Mouse (Mus musculus) heart, embryonic 14.5 days (tissue): ENCODE results near the gene Kcnj11. TPM values are rescaled to one million over a fixed set of nuclear protein-coding genes. Genes with fewer than 3 reads are reported as not detected.

ENCODE experiments used
- ATAC-seq: fragments of 200-750 bp; cut with Nextera tagmentation; 2 replicates; pipeline ENCODE4 v1.8.0; 2017; ENCODE audit warnings: low read depth, moderate TSS enrichment; ENCODE audit not compliant: insufficient number of reproducible peaks, insufficient read depth, low FRiP score
- H3K27ac ChIP-seq, 2 experiments: fragments of 200-500 bp in 1 of 2; fragments of 300-500 bp in 1 of 2; sonication (generic) in 1 of 2; replicated peaks in 1 of 2; 2 replicates each; pipeline ENCODE4 v1.5.1; 2012 to 2014; ENCODE audit warnings: low read depth in 2 of 2, low read length in 2 of 2, control low read depth in 1 of 2, mild to moderate bottlenecking in 1 of 2, mixed read lengths in 1 of 2; ENCODE audit not compliant: control insufficient read depth in 1 of 2, insufficient read depth in 1 of 2
- H3K27me3 ChIP-seq: fragments of 300-500 bp; sonication (generic); 2 replicates; pipeline ENCODE4 v1.6.1; 2014; ENCODE audit warnings: mild to moderate bottlenecking, low read length, control low read depth; ENCODE audit not compliant: control insufficient read depth, insufficient read depth
- H3K36me3 ChIP-seq: fragments of 300-500 bp; sonication (generic); 2 replicates; pipeline ENCODE4 v1.6.1; 2014; ENCODE audit warnings: mild to moderate bottlenecking, control low read depth, low read length, mixed read lengths; ENCODE audit not compliant: control insufficient read depth, insufficient read depth
- H3K4me1 ChIP-seq, 2 experiments: fragments of 200-500 bp in 1 of 2; fragments of 300-500 bp in 1 of 2; sonication (generic) in 1 of 2; 2 replicates each; pipeline ENCODE4 v1.6.1; 2012 to 2014; ENCODE audit warnings: low read length in 2 of 2, control low read depth in 1 of 2, mixed read lengths in 1 of 2; ENCODE audit not compliant: control insufficient read depth in 2 of 2, insufficient read depth in 2 of 2
- H3K4me2 ChIP-seq: fragments of 300-500 bp; sonication (generic); 2 replicates; pipeline ENCODE4 v1.6.1; 2014; ENCODE audit warnings: mild to moderate bottlenecking, low read length
- H3K4me3 ChIP-seq, 2 experiments: fragments of 200-500 bp in 1 of 2; fragments of 300-500 bp in 1 of 2; sonication (generic) in 1 of 2; 2 replicates each; pipeline ENCODE4 v1.5.1; 2012 to 2014; ENCODE audit warnings: low read length in 2 of 2, mild to moderate bottlenecking in 2 of 2, control low read depth in 1 of 2, low read depth in 1 of 2, moderate library complexity in 1 of 2; ENCODE audit not compliant: control insufficient read depth in 1 of 2, insufficient read depth in 1 of 2
- H3K9ac ChIP-seq: fragments of 300-500 bp; sonication (generic); 2 replicates; pipeline ENCODE4 v1.6.1; 2014; ENCODE audit warnings: mild to moderate bottlenecking, low read length
- H3K9me3 ChIP-seq: fragments of 300-500 bp; sonication (generic); 2 replicates; pipeline ENCODE4 v1.6.1; 2016; ENCODE audit warnings: low read length, control low read depth; ENCODE audit not compliant: control insufficient read depth
- WGBS: fragments of 180-500 bp; shearing (Covaris S2); extraction: QIAGEN DNeasy Blood & Tissue Kit; methylation state at CpG from one replicate; pipeline ENCODE4 v1.1.7; 2014; 5-methylcytosine and 5-hydroxymethylcytosine counted together
- polyA plus RNA-seq: library from polyadenylated mRNA; unstranded; fragments of >200 nt; fragmentation: Nextera tagmentation; extraction: Ambion mirVana; gene quantifications from 2 replicates; pipeline ENCODE4 v1.2.1, GENCODE M21; 2014

The Kcnj11 gene
- polyA plus RNA-seq, 1 experiment from 2014 or later, result 8.0 TPM

DNA sequence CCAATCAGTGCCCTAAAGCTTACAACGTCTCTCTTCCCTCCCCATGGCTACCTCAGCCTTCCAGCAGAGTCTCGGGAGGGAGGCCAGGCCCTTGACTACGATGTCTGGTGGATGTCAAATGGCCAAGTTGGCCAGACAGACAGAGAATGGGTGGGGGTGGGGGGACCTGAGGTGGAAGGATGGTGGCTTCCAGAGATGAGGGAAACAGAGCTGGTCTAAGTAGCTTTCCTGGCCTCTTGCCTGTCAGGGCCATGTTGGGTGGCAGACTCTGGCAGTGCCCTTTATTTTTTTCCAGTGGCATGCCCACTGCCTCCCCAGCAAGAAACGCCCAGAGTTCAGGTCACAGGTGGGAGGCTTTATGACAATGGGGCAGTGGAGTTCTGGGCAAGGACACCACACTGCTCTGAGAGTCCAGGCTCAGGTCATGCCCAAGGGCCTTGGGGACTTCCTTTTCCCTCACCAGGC is 3.2 kb downstream of the Kcnj11 start:
- H3K9ac ChIP-seq, result peak overlapping the region; percentile 72
- 23% methylated on average over 4 of the region's 4 CpGs for WGBS

DNA sequence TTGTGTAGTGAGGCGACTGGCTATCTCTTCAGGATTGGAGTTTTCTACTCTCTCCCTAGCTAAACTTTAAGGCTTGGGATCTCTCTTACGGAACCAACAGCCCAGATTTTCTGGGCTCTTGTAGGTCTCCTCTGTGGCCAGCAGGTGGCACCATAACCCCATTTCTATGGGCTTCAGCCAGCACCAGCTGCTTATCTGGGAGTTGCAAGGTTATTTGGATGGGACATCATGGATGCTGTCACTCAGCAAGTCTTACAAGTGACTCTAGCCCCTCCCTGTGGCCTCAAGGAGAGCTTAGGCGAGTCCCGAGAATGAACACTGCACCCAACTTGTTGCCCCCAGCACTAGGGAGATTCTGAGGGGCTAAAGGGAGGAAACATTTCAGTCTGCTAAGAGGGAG is 4.4 kb downstream of the Kcnj11 start:
- Histone ChIP-seq H3K4me3 (peak overlapping the region in 1 of 2 experiments; percentile 5; a peak in 1 of 4 replicates), H3K36me3 (no peaks in the 10 kb centered on the region), H3K4me1 (peaks cover 16 to 35% of the 10 kb centered on the region in 2 experiments), H3K9ac (peak overlapping the region; percentile 72), H3K27ac (peak overlapping the region; percentile 1 to 97; a peak in 2 of 4 replicates), H3K9me3 (no peaks in the 10 kb centered on the region), H3K27me3 (peaks cover 7% of the 10 kb centered on the region; the same call in 1 of the 2 replicates), H3K4me2 (peak overlapping the region; percentile 68)
- WGBS, result 2% methylated on average over 4 of the region's 4 CpGs
- ATAC-seq, result no peak

More for the DNA sequence above, 3.2 kb downstream of the Kcnj11 start:
- Histone ChIP-seq H3K27ac (peak overlapping the region; percentile 97 to 98), H3K9me3 (no peaks in the 10 kb centered on the region), H3K4me2 (peak overlapping the region; percentile 68), H3K27me3 (peaks cover 7% of the 10 kb centered on the region; the same call in 1 of the 2 replicates), H3K4me1 (peaks cover 16 to 35% of the 10 kb centered on the region in 2 experiments), H3K36me3 (no peaks in the 10 kb centered on the region), H3K4me3 (peak overlapping the region; percentile 38 to 49)
- ATAC-seq, result no peak

DNA sequence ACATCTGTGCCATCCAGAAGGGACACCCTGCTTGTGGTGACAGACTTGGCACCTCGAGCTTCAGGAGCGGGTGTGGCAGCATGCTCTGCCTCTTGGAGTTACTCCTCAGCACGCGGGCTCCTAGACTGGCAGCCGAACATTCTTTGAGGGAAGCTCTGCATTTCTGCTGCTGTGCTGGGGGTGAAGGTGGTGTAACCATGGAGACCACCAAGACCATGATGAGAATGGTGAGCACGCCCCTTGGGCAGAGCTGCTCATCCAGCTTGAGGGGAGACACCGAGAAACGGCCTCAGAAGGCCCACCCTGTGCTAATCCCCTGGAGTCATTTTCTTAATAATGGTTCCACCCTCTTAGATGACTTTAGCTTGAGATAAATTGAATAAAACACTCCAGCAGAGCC is 7.8 kb downstream of the Kcnj11 start:
- Histone ChIP-seq H3K9me3 (peaks cover 6% of the 10 kb centered on the region; the same call in 1 of the 2 replicates), H3K4me1 (peaks cover 11 to 17% of the 10 kb centered on the region in 2 experiments), H3K27ac (no peak overlapping the region), H3K4me3 (no peak overlapping the region), H3K27me3 (no peaks in the 10 kb centered on the region), H3K9ac (no peak overlapping the region), H3K36me3 (no peaks in the 10 kb centered on the region), H3K4me2 (no peak overlapping the region)
- ATAC-seq, result no peak
- WGBS, result 59% methylated on average over 8 of the region's 8 CpGs

DNA sequence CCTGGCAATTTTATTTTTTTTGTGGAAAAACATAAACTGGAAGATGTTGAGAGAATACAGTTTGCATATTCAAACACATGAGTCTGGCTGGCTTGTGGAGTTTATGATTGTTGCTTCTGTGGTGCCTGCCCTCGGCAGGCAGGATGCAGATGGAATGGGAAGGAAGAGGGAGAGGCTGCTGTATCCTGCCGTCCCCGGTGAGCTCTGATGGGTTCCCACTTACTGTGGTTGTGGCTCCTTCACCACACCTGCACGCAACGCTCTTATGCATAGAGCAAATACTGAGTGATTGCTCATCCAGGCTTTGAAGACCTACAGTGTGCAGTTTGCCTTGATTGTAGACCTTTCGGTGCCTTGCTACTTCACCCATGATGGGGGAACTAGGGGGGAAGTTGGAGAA is 12.3 kb downstream of the Kcnj11 start:
- no peak overlapping the region for H3K4me3 ChIP-seq
- ATAC-seq, result no peak
- no peak overlapping the region for H3K27ac ChIP-seq
- H3K9ac ChIP-seq, result no peak overlapping the region
- no peak overlapping the region for H3K4me2 ChIP-seq
- H3K36me3 ChIP-seq, result peaks cover 11% of the 10 kb centered on the region; the same call in 1 of the 2 replicates
- peaks cover 6% of the 10 kb centered on the region; the same call in 1 of the 2 replicates for H3K9me3 ChIP-seq
- no peaks in the 10 kb centered on the region for H3K27me3 ChIP-seq
- WGBS, result 76% methylated on average over 6 of the region's 6 CpGs
- peaks cover 9 to 13% of the 10 kb centered on the region in 2 experiments for H3K4me1 ChIP-seq

DNA sequence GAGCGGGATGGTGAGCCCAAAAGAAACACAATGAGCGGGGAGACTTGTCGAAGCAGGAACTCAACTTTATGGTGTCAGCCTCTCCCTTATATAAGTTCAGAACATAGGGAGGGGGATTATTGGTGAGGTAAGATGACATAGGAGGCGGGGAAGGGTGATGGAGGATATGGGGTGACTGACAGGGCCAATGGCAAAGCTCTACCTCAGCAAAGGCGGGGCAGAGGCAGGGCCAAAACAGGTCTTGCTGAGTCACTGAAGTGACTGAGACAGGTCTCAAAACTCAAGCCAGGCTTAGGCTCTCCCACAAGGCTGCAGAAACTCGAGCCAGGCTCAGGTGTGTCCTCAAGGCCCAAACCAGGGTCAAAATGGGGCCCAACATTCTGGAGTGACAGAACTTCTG is 14.2 kb downstream of the Kcnj11 start:
- no peak for ATAC-seq
- Histone ChIP-seq H3K27ac (no peak overlapping the region), H3K27me3 (no peaks in the 10 kb centered on the region), H3K4me3 (no peak overlapping the region), H3K36me3 (peaks cover 26% of the 10 kb centered on the region), H3K9ac (no peak overlapping the region), H3K9me3 (peaks cover 6% of the 10 kb centered on the region; the same call in 1 of the 2 replicates), H3K4me1 (peaks cover 16 to 22% of the 10 kb centered on the region in 2 experiments), H3K4me2 (no peak overlapping the region)
- WGBS, result 85% methylated on average over 6 of the region's 6 CpGs

DNA sequence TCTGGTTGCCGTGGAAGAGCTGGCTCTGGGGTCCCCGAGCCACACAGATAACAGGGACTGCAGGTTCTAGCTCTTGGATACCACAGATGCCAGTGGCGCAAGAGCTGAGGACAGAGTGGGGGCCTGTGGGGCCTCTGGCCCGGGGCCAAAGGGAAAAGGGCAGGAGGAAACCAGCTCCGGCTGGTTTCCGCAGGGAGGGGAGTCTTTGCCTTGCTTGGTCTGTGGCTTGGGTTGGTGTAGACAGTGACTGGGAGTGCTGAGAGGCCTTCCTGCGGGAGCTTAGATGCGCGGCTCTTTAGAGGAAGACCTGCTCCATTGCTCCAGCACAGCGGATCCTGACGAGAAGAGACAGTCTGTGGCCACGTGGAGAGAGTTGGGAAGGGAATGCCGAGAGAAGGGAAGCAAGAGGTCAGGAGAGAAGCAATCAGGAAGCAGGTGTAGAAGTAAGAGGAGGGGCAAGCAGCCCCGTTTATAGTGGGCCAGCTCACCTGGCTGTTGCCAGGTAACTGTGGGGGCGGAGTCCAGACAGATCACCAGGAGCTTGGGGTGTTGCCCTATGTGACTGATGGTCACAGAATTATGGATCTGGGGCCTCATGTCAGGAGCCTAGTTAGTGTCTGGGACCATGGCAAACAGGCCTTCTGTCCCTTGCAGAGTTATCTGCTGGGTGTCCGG is 15.6 kb downstream of the Kcnj11 start:
- Histone ChIP-seq H3K4me2 (peak overlapping the region; percentile 13; the same call in 1 of the 2 replicates), H3K4me1 (peaks cover 16 to 22% of the 10 kb centered on the region in 2 experiments), H3K4me3 (no peak overlapping the region), H3K9me3 (peaks cover 6% of the 10 kb centered on the region; the same call in 1 of the 2 replicates), H3K36me3 (peaks cover 40% of the 10 kb centered on the region), H3K27me3 (no peaks in the 10 kb centered on the region), H3K27ac (peak overlapping the region in 1 of 2 experiments; percentile 14; a peak in 1 of 4 replicates), H3K9ac (no peak overlapping the region)
- no peak for ATAC-seq
- 35% methylated on average over 16 of the region's 16 CpGs for WGBS

DNA sequence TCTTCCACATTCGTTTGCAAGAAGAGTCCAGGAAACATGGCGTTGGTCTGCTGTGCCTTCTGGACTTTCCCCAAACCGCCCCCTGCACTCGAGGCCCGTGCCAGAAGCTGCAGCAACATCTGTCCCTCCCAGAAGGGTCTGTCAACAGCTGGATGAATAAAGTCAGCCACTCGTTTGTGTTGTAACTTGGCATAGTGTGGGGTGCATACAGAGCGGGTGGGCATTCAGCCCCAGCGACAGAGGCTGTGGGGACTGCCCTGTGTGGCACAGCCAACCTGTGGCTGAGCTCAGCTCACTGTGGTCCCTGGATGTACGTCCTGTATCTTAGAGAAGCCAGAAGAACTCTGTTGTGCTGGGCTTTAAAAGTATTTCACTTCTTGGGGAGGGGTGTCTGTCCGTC is 16.5 kb downstream of the Kcnj11 start:
- Histone ChIP-seq H3K4me3 (no peak overlapping the region), H3K9ac (no peak overlapping the region), H3K9me3 (peaks cover 2% of the 10 kb centered on the region; the same call in 1 of the 2 replicates), H3K27me3 (no peaks in the 10 kb centered on the region), H3K4me1 (peaks cover 16 to 22% of the 10 kb centered on the region in 2 experiments), H3K27ac (no peak overlapping the region), H3K4me2 (no peak overlapping the region), H3K36me3 (peaks cover 50% of the 10 kb centered on the region)
- no peak for ATAC-seq
- WGBS, result 69% methylated on average over 10 of the region's 10 CpGs
